Mouse (Mus musculus) spleen, adult 18-20 months (tissue): Measurements from ENCODE around the gene Plscr3.
A peak's percentile ranks its signal among the peaks of the same experiment; 100 is the strongest.
"Not testable (repeated sequence)": the region's sequence is repeated elsewhere in the genome, so short reads cannot be mapped to it uniquely, and the experiment has no call there.

Experiments used
- DNase-seq, 2 experiments: peaks; one replicate each; pipeline ENCODE4 v3.0.0; 2022; ENCODE audit warnings: mixed read lengths in 2 of 2

Plscr3 gene

GRCm38 (mm10) chr11:69833554-69833953 is 12.6 kb upstream of the Plscr3 start:
- no peak for DNase-seq

- peak in 1 of 2 experiments; percentile 48 for DNase-seq
Observed at GRCm38 (mm10) chr11:69834001-69834549, 12.1 kb upstream of the Plscr3 start.

- no peak for DNase-seq
Observed at GRCm38 (mm10) chr11:69835326-69835965, 10.7 kb upstream of the Plscr3 start.

- DNase-seq, result no peak
Observed at GRCm38 (mm10) chr11:69835966-69836335, 10.2 kb upstream of the Plscr3 start.

GRCm38 (mm10) chr11:69836703-69837576 is 9.2 kb upstream of the Plscr3 start:
- DNase-seq, result no peak

DNA sequence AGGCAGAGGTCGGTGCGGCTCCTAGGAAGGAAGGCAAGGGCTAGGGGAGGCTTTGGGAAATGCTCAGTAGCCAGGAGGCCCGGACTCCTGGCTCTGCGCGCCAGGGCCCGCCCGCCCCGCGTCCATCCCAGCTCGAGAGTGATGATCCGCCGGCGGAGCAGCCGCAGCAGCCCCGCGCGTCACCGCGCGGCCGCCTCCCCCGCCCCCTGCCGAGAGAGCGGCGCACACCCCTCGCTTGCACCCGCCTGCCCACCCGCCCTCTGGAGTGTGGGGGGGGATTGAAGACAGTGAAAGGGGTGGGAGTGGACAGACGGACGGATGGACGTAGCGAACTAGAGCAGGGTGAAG is 8.6 kb upstream of the Plscr3 start, which contains the start of gene Nlgn2:
Gene Nlgn2, minus strand, starts transcription at position 181 of the 348 bp plus-strand sequence.
- DNase-seq, result no peak

GRCm38 (mm10) chr11:69837952-69838713 is 8.0 kb upstream of the Plscr3 start, which contains the start of gene Tmem256:
Tmem256 (plus strand) TSS chr11:69838514.
- DNase-seq, result peak; percentile 78 to 81

DNA sequence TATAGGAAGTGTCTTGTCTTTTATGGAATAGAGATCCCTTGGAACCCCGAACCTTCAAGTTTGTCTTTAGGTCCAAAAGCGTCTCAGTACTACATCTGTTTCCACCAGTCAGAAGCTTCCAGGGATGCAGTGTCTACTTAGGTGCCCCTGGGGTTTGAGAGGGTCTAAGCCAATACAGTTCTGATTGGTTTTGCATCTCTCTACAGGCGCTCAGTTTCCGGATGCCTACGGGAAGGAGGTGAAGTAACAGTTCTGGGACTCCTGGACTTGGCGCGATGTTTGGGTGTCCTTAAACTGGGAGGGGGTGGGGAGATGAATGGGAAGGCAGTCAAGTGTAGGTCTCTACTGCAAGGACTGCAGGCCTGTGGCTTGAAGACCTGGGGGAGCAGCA is 7.5 kb upstream of the Plscr3 start:
- DNase-seq, result no peak

- DNase-seq, result no peak
Observed at GRCm38 (mm10) chr11:69846738-69847688, 837 bp downstream of the Plscr3 start.

DNA sequence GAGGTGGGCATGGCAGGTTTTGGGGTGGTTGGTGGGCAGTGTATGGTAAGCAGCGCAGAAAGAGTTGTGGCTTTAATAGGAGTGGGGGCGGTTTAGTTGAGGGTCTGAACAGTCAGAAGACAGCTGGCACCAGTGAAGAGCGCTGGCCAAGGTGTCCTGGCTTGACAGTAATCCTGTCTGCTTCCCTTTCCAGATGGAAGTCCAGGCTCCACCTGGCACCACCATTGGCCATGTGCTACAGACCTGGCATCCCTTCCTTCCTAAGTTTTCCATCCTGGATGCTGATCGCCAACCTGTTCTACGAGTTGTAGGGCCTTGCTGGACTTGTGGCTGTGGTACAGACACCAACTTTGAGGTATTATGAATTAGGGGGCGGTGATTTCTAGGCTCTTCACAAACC is 1.8 kb downstream of the Plscr3 start:
- no peak for DNase-seq

- no peak for DNase-seq
Observed at GRCm38 (mm10) chr11:69849128-69849527, 3.0 kb downstream of the Plscr3 start.

DNA sequence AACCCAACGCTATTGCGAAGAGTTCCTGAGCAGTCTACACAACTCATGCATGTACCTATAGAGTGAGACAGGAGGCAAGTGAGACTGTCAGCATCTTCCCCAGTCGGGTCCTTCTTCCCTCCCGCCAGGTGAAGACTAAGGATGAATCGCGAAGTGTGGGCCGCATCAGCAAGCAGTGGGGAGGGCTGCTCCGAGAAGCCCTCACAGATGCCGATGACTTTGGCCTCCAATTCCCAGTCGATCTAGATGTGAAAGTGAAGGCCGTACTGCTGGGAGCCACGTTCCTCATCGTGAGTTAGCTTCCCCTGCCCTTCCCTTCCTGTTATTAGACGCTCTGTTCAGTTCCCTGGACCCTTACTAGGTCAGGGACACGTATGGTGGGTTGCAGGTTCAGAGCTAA is 3.7 kb downstream of the Plscr3 start:
- no peak for DNase-seq

DNA sequence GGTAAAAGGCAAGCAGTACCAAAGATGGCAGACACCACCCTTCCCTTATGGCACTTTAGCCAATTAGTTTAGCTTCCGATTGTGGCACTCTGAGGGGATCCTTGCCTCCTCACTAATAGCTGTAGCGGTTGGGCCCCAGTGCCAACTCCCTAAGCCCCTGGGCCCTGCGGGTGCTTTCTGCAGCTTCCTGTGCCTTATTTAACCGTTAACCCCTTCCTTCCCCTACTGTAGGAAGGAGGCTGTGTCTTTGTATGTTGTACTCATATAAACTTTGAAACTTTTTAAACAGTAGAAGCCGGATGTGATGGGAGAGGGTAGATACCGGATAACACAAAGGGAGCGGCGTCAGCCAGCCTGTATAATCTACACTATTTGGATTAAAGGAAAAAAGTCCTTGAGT is 4.6 kb downstream of the Plscr3 start:
- no peak for DNase-seq

- DNase-seq, result no peak
Observed at GRCm38 (mm10) chr11:69853994-69854393, 7.8 kb downstream of the Plscr3 start.

DNA sequence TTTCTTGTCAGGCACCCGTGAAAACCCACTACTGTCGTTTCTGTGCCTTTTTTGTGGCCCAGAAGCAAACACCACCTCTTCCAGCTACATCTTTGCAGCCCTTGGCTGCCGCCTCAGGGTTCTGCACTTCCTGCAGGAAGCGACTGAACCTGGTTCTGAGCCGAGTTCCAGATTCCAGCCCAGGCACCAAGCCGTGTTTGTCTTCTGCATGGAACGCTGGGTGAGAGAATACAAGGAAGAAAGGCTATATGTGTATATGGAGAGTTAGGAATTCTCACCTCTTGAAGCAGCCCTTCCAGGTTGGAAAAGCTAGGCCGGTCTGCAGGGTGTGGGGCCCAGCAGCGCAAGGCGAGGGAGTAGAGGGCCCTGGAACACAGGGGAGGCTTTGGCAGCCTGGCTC is 8.5 kb downstream of the Plscr3 start:
- no peak for DNase-seq

DNA sequence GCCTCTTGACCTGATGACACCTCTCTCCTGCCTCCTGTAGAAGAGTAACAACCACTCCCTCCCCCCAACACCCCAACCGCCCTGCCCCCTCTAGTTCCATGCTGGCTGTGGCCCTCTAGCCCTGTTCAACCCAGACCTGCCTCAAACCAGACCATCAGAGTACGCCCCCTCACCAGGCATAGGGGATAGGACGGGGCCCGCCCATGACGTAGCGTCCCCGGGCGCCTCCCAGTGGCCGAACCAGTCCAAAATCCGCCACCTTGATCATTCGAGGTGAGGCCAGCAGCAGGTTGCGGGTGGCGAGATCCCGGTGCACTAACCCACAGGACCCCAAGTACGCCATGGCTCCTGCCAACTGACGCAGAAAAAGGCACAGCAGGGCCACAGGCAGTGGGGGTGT is 9.2 kb downstream of the Plscr3 start:
- peak; percentile 29 to 58 for DNase-seq

GRCm38 (mm10) chr11:69858113-69858998 is 12.2 kb downstream of the Plscr3 start, which contains the start of gene Tnk1:
Tnk1 (minus strand) TSS chr11:69858730.
- no peak for DNase-seq

DNA sequence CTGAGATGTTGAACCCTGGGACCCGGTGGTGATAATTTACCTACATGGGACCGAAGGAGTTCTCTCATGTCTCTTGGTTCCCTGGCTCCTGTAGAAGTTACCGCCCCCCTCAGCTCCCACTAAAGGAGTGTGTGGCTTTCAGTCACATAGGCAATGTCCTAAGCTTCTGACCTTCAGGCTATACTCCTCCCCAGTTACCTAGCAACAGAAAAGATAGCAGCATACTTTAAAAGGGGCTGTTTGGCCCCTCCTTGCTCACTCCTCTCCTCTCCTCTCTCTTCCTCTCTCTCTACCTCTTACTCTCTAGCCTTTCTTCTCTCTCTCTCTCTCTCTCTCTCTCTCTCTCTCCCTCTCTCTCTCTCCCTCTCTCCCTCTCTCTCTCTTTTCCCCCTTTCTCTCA is 17.6 kb downstream of the Plscr3 start:
- not testable (repeated sequence) for DNase-seq

DNA sequence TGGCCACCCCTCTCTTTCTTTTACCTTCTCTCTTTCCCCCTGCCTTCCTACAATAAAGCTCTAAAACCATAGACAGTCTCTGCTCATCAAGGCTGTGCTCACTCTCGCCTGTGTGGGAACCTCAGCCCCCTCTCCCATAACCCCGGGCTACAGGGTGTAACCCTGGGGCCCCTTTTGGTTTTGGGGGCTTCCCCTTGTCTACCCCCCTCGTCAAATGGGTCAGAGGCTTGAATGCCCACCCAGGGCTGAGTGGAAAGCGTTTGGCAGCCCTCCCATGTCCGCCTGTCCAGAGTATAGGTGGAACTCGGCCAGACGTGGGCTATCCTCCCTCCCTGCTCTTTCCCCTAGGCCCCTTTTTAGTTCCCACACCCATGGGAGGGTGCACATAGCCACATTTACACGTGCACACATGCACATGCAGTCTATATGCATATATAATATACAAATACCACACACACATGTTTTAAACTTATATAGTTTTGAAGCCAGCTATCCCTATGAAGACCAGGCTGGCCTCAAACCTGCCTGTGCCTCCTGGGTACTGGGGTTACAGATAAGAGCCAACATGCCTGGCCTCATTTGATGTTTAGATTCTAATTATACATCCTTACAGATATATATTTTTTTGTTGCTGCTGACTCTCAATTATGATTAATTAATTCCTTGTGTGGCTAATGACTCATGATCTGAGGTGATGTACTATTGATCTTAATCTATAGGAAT is 18.1 kb downstream of the Plscr3 start:
- no peak for DNase-seq

- DNase-seq, result no peak
Observed at GRCm38 (mm10) chr11:69865561-69865960, 19.4 kb downstream of the Plscr3 start.
